Mouse (Mus musculus) ES-Bruce4 (cell line): ENCODE results near the gene Kif26b.

Source experiments
- CTCF ChIP-seq: IDR thresholded peaks from one replicate; pipeline ENCODE4 v1.8.1; 2011; ENCODE audit warnings: low read depth, low read length
- POLR2A ChIP-seq: IDR thresholded peaks from one replicate; pipeline ENCODE4 v1.8.1; 2011; ENCODE audit warnings: low read length; ENCODE audit not compliant: insufficient read depth

GRCm38 (mm10) chr1:178803155-178803554, 274.2 kb downstream of the Kif26b start:
- no peak for TF ChIP-seq CTCF
- TF ChIP-seq POLR2A, result no peak
